Comparison of ENCODE assay signal across 9 mouse cellular contexts in the genomic region with DNA sequence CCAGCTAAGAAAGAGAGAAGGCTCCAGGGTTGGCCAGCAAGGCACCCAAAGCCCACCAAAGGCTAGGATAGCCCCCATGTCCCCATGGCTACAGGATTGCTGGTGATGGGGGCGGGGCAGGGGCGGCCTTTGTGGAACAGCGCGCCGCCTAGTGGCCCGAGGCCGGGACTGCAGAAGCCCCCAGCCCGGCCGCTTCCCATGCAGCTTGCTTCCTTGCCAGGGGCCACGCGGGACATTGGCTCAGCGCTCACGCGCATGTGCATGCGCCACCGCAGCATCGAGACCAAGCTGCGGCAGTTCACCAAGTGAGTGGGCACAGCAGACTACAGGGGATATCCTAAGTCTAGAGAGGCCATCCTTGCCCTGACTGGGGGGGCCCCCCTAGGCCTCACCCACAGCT. TPM values are rescaled to one million over a fixed set of nuclear protein-coding genes. Genes with fewer than 3 reads are reported as not detected.
A peak's percentile ranks its signal among the peaks of the same experiment; 100 is the strongest.
DNase-seq lines count a peak whose midpoint lies in the region; ATAC-seq and TF ChIP-seq lines count a peak whose summit lies in the region.
"Had no signal": no experiment of that assay in that cellular context is flagged by ENCODE, and none has a peak within 500 bp of the region (broad histone marks: within the 10 kb centered on the region; RNA-seq: fewer than 3 reads in every experiment).

No protein-coding gene starts in this region.

- peaks cover 30% of the 10 kb centered on the region for H3K79me2 ChIP-seq in myocyte (ENCODE audit: control insufficient read depth, insufficient read depth)

- H3K4me3 ChIP-seq in layer of hippocampus, adult 2 months, result no peak overlapping the region; the same call in 1 of the 2 replicates
- no peak overlapping the region for H3K4me3 ChIP-seq in heart, embryonic 15.5 days
- no peak overlapping the region for H3K4me3 ChIP-seq in limb, embryonic 11.5 days (ENCODE audit: low read depth, low read length)
- no peak overlapping the region for H3K4me3 ChIP-seq in myocyte
- H3K4me3 ChIP-seq: liver, embryonic 15.5 days had no signal

- H3K27ac ChIP-seq in layer of hippocampus, adult 2 months, result peak overlapping the region; percentile 90
- no peak overlapping the region for H3K27ac ChIP-seq in heart, embryonic 15.5 days
- no peak overlapping the region for H3K27ac ChIP-seq in limb, embryonic 11.5 days (replicated peaks; ENCODE audit: low read depth, low read length)
- H3K27ac ChIP-seq: liver, embryonic 15.5 days had no signal

- H3ac ChIP-seq in myocyte (ENCODE audit: control insufficient read depth, insufficient read length), result no peak overlapping the region

- no peaks in the 10 kb centered on the region for H3K27me3 ChIP-seq in heart, embryonic 15.5 days
- H3K27me3 ChIP-seq in limb, embryonic 11.5 days (ENCODE audit: control insufficient read depth, insufficient read depth, low read length), result no peaks in the 10 kb centered on the region
- no peaks in the 10 kb centered on the region for H3K27me3 ChIP-seq in myocyte (ENCODE audit: control insufficient read depth, insufficient read depth, insufficient read length)

- H3K36me3 ChIP-seq in heart, embryonic 15.5 days, result peaks cover 51% of the 10 kb centered on the region
- H3K36me3 ChIP-seq in limb, embryonic 11.5 days (ENCODE audit: control insufficient read depth, insufficient read depth, low read length), result peaks cover 22% of the 10 kb centered on the region
- H3K36me3 ChIP-seq in myocyte (ENCODE audit: control insufficient read depth, insufficient read depth), result peaks cover 12% of the 10 kb centered on the region
- H3K36me3 ChIP-seq: liver, embryonic 15.5 days had no signal

- peak; percentile 98 for TF ChIP-seq CTCF in layer of hippocampus, adult 2 months (conservative IDR thresholded peaks at IDR 0.05)

- H3K9ac ChIP-seq in heart, embryonic 15.5 days, result no peak overlapping the region
- no peak overlapping the region for H3K9ac ChIP-seq in limb, embryonic 11.5 days (ENCODE audit: low read length)
- H3K9ac ChIP-seq: liver, embryonic 15.5 days had no signal

- DNase-seq in layer of hippocampus, adult 2 months (ENCODE audit: low spot score in 2 of 2), result peak in 1 of 2 experiments; percentile 67
- DNase-seq in layer of hippocampus, adult 9-10 months (ENCODE audit: low spot score), result no peak
- peak; percentile 58 for DNase-seq in Muller cell, postnatal 12 days (ENCODE audit: inconsistent ontology term)
- DNase-seq in embryo, embryonic 10.5 days (ENCODE audit: low spot score), result peak; percentile 84
- peak; percentile 86 for DNase-seq in limb, embryonic 11.5 days (ENCODE audit: low spot score)

- 12% methylated on average over 18 of the region's 18 CpGs for WGBS in heart, embryonic 15.5 days
- 10% methylated on average over 18 of the region's 18 CpGs for WGBS in limb, embryonic 11.5 days

- H3K4me1 ChIP-seq in heart, embryonic 15.5 days (replicated peaks), result peaks cover 45% of the 10 kb centered on the region
- peaks cover 27% of the 10 kb centered on the region for H3K4me1 ChIP-seq in limb, embryonic 11.5 days (ENCODE audit: control insufficient read depth, insufficient read depth, low read length)

- H3K9me3 ChIP-seq in heart, embryonic 15.5 days (replicated peaks), result no peaks in the 10 kb centered on the region
- H3K9me3 ChIP-seq in limb, embryonic 11.5 days (ENCODE audit: control insufficient read depth, low read length), result no peaks in the 10 kb centered on the region
- H3K9me3 ChIP-seq: liver, embryonic 15.5 days had no signal

- 0 out of 2 replicates have a peak, but pooled peaks have one; percentile 12 for ATAC-seq in heart, embryonic 15.5 days (replicated peaks; ENCODE audit: insufficient number of reproducible peaks, insufficient read depth, low FRiP score, low read depth)
- ATAC-seq in limb, embryonic 11.5 days (ENCODE audit: insufficient number of reproducible peaks, low FRiP score, low TSS enrichment, low read depth), result 0 out of 2 replicates have a peak, but pooled peaks have one; percentile 7
- no peak for ATAC-seq in erythroid progenitor cell, adult 5-6 weeks (replicated peaks; ENCODE audit: low FRiP score, poor library complexity, severe bottlenecking)

- no peak for TF ChIP-seq POLR2A in myocyte (IDR thresholded peaks at IDR 0.05; ENCODE audit: insufficient read length, low read depth)

- H3K4me2 ChIP-seq in heart, embryonic 15.5 days, result no peak overlapping the region
- H3K4me2 ChIP-seq in limb, embryonic 11.5 days (ENCODE audit: low read depth, severe bottlenecking), result no peak overlapping the region
- H3K4me2 ChIP-seq in myocyte (ENCODE audit: low read depth), result no peak overlapping the region
- H3K4me2 ChIP-seq: liver, embryonic 15.5 days had no signal

TF ChIP-seq in myocyte, 11 proteins besides CTCF, POLR2A, EP300 and RAD21:
- TF ChIP-seq POLR2AphosphoS2 (IDR thresholded peaks at IDR 0.05; ENCODE audit: insufficient read length, low read depth) (peak; percentile 4), TCF3 (IDR thresholded peaks at IDR 0.05; ENCODE audit: insufficient read length, low read depth) (no peak)
TF ChIP-seq in myocyte: peak in this region for 1.

RNA-seq across cellular contexts. Expression of a gene that starts 5.6 kb away (rescaled TPM):
- 100 to 1,000 TPM; 210 TPM for total RNA-seq in layer of hippocampus, adult 2 months (2021)
- 10.1 and 15.7 TPM in 2 replicates for polyA plus RNA-seq in heart, embryonic 15.5 days (2015; fragmentation: Nextera tagmentation; extraction: Ambion mirVana)
- polyA plus RNA-seq in limb, embryonic 11.5 days (2014; fragmentation: Nextera tagmentation; extraction: Ambion mirVana), result 15.7 and 20.9 TPM in 2 replicates
- 108 TPM for polyA plus RNA-seq in myocyte (2012; fragmentation: generic; extraction: Trizol)
- total RNA-seq in erythroid progenitor cell, adult 5-6 weeks (2015; ENCODE audit: low replicate concordance), result not detected in 2 replicates
- not detected in 2 replicates for total RNA-seq in erythroid progenitor cell, adult 5-6 weeks (2017; ENCODE audit: low replicate concordance)
